Mouse (Mus musculus) bone marrow, adult 2 months (tissue): Measurements from ENCODE around the gene Kcnip4.

ENCODE experiments used
- CTCF ChIP-seq: fragments of 200-500 bp; IDR thresholded peaks from 2 replicates; pipeline ENCODE4 v1.5.1; 2011; ENCODE audit warnings: low read length, control low read depth; ENCODE audit not compliant: control insufficient read depth, insufficient read depth
- POLR2A ChIP-seq: fragments of 200-500 bp; IDR thresholded peaks from 2 replicates; pipeline ENCODE4 v1.6.1; 2011; ENCODE audit warnings: low read depth, mild to moderate bottlenecking, control low read depth, low read length, borderline replicate concordance; ENCODE audit not compliant: control insufficient read depth

DNA sequence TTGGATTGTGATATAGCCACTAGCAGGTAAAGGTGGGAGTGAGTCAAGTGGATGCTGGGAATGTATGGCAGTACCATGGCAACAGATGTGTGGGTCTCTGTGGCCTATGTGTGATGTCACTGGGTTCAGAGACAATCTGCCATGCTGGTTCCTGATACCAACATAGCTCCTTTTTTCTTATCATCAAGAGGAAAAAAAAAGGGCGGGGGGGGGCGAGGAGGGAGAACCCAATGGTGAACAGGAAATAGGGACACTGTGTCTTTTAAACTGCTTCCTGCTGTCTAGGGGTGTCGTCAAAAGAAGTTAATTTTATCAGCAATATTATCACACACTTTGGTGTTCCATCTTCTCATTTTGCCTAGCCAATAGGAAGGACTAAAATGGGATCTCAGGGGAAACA lies 1021.6 kb downstream of the Kcnip4 start:
- TF ChIP-seq POLR2A (no peak), CTCF (no peak)
